Mouse (Mus musculus): ENCODE results near the gene Prrc2a. TPM values are rescaled to one million over a fixed set of nuclear protein-coding genes. Genes with fewer than 3 reads are reported as not detected.

The Prrc2a gene
- polyA plus RNA-seq (2016; fragmentation: Nextera tagmentation; extraction: Ambion mirVana): 173 and 198 TPM in 2 replicates

GRCm38 (mm10) chr17:35164568-35165450 is at the start of gene Prrc2a:
TSS of gene Prrc2a (minus strand) at chr17:35164897.
- Histone ChIP-seq H3K27me3 (ENCODE audit: low read depth, poor library complexity, severe bottlenecking) (no peaks in the 10 kb centered on the region), H3K4me1 (peaks cover 32% of the 10 kb centered on the region), H3K9me3 (replicated peaks) (no peaks in the 10 kb centered on the region), H3K27ac (replicated peaks) (peak within 1 kb of the TSS; percentile 98), H3K36me3 (peaks cover 36% of the 10 kb centered on the region), H3K4me3 (peak within 1 kb of the TSS; percentile 92)
- peak; percentile 99 for DNase-seq (ENCODE audit: low spot score)
- under 1% methylated on average over 84 of the region's 89 CpGs for WGBS

DNA sequence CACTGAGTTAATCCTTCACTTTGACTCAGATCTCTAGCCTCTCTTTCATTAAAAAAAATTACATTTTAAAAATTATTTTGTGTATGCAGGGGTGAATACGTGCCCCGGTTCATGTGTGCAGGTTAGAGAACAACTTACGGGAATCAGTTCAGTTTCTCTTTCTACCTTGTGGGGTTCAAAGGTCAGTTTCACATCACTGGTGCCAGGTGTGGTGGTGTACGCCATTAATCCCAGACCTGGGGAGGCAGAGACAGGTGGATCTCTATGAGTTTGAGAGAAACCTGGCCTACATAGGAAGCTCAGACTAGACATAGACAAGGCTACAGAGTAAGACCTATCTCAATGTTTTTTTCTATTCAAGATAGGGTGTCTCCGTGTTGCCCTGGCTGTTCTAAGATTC is 48.4 kb upstream of the Prrc2a start:
- 92% methylated on average over 5 of the region's 5 CpGs for WGBS
- Histone ChIP-seq H3K4me1 (peaks cover 16% of the 10 kb centered on the region), H3K27me3 (ENCODE audit: low read depth, poor library complexity, severe bottlenecking) (no peaks in the 10 kb centered on the region), H3K27ac (replicated peaks) (no peak overlapping the region), H3K36me3 (0 out of 2 replicates have a peak, but pooled peaks cover 2% of the 10 kb centered on the region), H3K9me3 (replicated peaks) (no peaks in the 10 kb centered on the region), H3K4me3 (no peak overlapping the region)
- DNase-seq (ENCODE audit: low spot score): no peak

DNA sequence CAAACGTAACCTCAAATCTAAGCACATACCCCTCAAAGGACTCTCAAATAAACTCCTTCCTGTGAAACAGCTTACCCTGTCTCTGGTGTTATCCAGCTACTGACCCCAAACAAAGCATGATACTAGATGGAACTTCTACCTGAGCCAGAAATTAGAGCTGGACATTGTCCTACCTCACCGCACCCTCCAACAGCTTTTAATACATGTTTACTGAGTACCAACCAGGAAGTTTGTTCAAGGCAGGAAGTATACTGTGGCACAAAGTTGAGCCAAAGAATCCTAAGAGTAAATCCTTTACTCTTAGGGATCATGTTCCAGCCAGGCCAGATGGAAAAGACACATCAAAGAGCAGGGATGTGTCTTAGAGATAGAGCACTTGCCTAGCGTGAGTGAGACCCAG is 45.9 kb upstream of the Prrc2a start:
- Histone ChIP-seq H3K9me3 (replicated peaks) (no peaks in the 10 kb centered on the region), H3K27ac (replicated peaks) (no peak overlapping the region), H3K36me3 (no peaks in the 10 kb centered on the region), H3K27me3 (ENCODE audit: low read depth, poor library complexity, severe bottlenecking) (peaks cover under 1% of the 10 kb centered on the region; the same call in 1 of the 2 replicates), H3K4me1 (peaks cover 16% of the 10 kb centered on the region), H3K4me3 (no peak overlapping the region)
- WGBS: 81% methylated on average over 3 of the region's 3 CpGs
- DNase-seq (ENCODE audit: low spot score): no peak

DNA sequence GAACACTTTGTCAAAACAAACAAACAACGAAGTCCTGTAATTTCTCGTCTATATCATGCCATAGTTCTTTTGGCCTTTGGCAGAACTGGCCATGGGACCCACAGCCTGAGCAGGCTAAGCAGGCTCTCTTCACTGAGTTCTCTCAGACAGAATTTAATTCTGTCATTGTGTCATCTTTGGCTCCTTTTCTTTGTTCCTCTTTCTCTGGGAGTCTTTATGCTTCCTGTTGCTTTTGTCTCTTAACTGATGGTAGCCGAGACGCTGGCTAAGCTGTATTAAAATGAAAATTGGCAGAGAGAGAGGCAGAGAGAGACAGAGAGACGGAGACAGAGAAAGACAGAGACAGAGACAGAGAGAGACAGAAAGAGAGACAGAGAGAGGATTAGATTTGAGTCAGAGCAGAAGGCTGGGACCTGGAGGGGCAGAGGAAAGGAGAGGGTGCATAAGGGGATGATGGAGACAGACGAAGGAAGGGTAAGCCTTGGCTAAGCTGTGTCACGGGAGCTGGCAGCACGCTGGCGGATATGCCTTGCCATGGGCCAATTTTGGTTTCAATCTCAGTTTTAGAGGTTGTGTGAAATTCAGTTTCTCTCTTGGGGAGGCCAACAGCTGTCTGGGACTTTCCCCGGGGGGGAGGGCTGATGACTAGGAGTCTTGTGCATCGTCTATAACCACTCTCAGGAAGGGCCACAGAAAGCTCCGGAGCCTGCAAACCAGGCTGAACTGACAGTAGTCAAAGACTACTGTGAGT is 45.3 kb upstream of the Prrc2a start:
- WGBS: 82% methylated on average over 12 of the region's 12 CpGs
- Histone ChIP-seq H3K27me3 (ENCODE audit: low read depth, poor library complexity, severe bottlenecking) (peaks cover 6% of the 10 kb centered on the region), H3K36me3 (no peaks in the 10 kb centered on the region), H3K27ac (replicated peaks) (no peak overlapping the region), H3K9me3 (replicated peaks) (no peaks in the 10 kb centered on the region), H3K4me1 (peaks cover 16% of the 10 kb centered on the region), H3K4me3 (no peak overlapping the region)
- no peak for DNase-seq (ENCODE audit: low spot score)

DNA sequence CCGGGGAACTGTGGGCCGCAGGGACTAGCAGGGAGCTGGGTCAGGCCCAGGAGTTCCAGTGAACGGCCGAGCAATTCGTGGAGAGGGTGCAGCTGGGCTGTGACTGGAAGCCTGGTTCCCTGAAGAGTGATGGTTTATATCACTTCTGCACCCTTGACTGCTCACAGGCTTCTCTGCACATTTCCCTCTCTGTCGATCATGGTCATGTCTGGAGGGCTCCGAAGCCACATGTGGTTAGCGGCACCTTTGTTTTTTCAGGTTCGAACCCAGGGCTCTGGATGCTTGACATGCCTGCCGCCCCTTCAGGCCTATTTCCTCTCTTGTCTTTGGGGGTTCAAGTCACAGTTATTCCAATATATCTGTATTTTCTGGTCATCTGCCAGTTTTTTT is 40.7 kb upstream of the Prrc2a start:
- H3K27ac ChIP-seq (replicated peaks): no peak overlapping the region
- H3K9me3 ChIP-seq (replicated peaks): no peaks in the 10 kb centered on the region
- 60% methylated on average over 10 of the region's 10 CpGs for WGBS
- H3K4me1 ChIP-seq: peaks cover 17% of the 10 kb centered on the region
- no peaks in the 10 kb centered on the region for H3K36me3 ChIP-seq
- no peak for DNase-seq (ENCODE audit: low spot score)
- peaks cover 52% of the 10 kb centered on the region for H3K27me3 ChIP-seq (ENCODE audit: low read depth, poor library complexity, severe bottlenecking)
- H3K4me3 ChIP-seq: no peak overlapping the region

GRCm38 (mm10) chr17:35204494-35205379 is 40.0 kb upstream of the Prrc2a start, which contains the start of gene Lta:
TSS of gene Lta (minus strand) at chr17:35205351.
- WGBS: 32% methylated on average over 20 of the region's 20 CpGs
- Histone ChIP-seq H3K9me3 (replicated peaks) (no peaks in the 10 kb centered on the region), H3K4me1 (peaks cover 17% of the 10 kb centered on the region), H3K27ac (replicated peaks) (no peak within 1 kb of the TSS), H3K4me3 (no peak within 1 kb of the TSS), H3K36me3 (no peaks in the 10 kb centered on the region), H3K27me3 (ENCODE audit: low read depth, poor library complexity, severe bottlenecking) (peaks cover 55% of the 10 kb centered on the region)
- DNase-seq (ENCODE audit: low spot score): no peak

DNA sequence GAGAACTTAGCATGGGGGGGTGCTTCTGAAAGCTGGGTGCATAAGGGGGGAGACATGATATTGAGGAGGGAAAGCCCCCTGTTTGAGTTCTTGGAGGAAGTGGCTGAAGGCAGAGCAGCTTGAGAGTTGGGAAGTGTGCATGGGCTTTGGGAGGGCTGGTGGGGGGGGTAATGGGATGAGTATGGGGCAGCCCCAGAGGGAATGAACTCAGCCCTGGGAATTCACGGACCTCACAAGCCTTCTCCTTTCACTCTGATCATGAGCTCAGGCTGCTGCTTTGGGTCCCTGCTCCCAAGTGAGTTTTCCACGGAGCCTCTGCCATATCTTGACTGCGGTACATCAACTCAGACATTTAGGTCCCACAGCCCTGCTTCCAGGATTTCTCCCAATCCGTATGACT is 37.7 kb upstream of the Prrc2a start:
- peaks cover 12% of the 10 kb centered on the region; the same call in 1 of the 2 replicates for H3K4me1 ChIP-seq
- H3K36me3 ChIP-seq: no peaks in the 10 kb centered on the region
- H3K9me3 ChIP-seq (replicated peaks): no peaks in the 10 kb centered on the region
- no peak for DNase-seq (ENCODE audit: low spot score)
- H3K27me3 ChIP-seq (ENCODE audit: low read depth, poor library complexity, severe bottlenecking): peaks cover 67% of the 10 kb centered on the region
- 83% methylated on average over 4 of the region's 4 CpGs for whole genome bisulfite sequencing
- H3K27ac ChIP-seq (replicated peaks): no peak overlapping the region
- H3K4me3 ChIP-seq: no peak overlapping the region

- H3K9me3 ChIP-seq (replicated peaks): no peaks in the 10 kb centered on the region
- H3K27ac ChIP-seq (replicated peaks): no peak within 1 kb of the TSS
- DNase-seq (ENCODE audit: low spot score): no peak
- H3K36me3 ChIP-seq: no peaks in the 10 kb centered on the region
- H3K27me3 ChIP-seq (ENCODE audit: low read depth, poor library complexity, severe bottlenecking): peaks cover 74% of the 10 kb centered on the region
- 55% methylated on average over 13 of the region's 13 CpGs for WGBS
- no peak within 1 kb of the TSS for H3K4me3 ChIP-seq
- peaks cover 12% of the 10 kb centered on the region; the same call in 1 of the 2 replicates for H3K4me1 ChIP-seq
Measured at GRCm38 (mm10) chr17:35201787-35202186, 37.1 kb upstream of the Prrc2a start, which contains the start of gene Tnf. TSS of gene Tnf (minus strand) at chr17:35202007.

DNA sequence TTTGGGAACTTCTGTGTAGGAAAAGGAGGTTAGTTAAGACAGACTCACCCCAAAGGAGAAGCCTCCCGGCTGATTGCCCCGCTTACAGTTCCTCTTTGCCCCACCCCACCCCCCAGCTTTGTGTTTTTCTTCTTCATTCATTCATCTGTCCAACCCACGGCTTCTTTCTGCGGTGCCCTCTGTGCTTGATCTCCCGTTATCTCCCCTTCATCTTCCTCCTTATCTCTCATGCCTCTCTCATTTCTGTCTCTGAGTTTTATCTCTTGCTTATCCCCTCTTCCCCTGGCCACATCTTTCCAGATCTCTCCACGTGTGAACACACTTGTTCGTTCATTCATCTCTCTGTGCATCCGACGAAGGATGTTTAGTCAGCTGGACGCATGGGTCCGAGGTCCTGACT is 36.4 kb upstream of the Prrc2a start:
- Histone ChIP-seq H3K9me3 (replicated peaks) (no peaks in the 10 kb centered on the region), H3K27me3 (ENCODE audit: low read depth, poor library complexity, severe bottlenecking) (peaks cover 80% of the 10 kb centered on the region), H3K4me3 (no peak overlapping the region), H3K36me3 (no peaks in the 10 kb centered on the region), H3K4me1 (peaks cover 15% of the 10 kb centered on the region), H3K27ac (replicated peaks) (no peak overlapping the region)
- 76% methylated on average over 11 of the region's 11 CpGs for WGBS
- DNase-seq (ENCODE audit: low spot score): no peak

DNA sequence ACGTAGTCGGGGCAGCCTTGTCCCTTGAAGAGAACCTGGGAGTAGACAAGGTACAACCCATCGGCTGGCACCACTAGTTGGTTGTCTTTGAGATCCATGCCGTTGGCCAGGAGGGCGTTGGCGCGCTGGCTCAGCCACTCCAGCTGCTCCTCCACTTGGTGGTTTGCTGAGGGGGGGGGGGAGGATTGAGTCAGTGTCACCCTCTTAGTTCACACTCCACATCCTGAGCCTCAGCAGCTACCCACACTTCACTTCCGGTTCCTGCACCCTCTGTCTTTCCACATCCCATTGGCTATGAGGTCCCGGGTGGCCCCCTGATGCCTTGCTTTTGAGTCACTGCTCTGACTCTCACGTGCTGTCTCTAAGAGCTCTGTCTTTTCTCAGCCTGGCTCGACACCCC is 35.7 kb upstream of the Prrc2a start:
- no peak for DNase-seq (ENCODE audit: low spot score)
- H3K36me3 ChIP-seq: no peaks in the 10 kb centered on the region
- H3K4me1 ChIP-seq: peaks cover 22% of the 10 kb centered on the region
- H3K27me3 ChIP-seq (ENCODE audit: low read depth, poor library complexity, severe bottlenecking): peaks cover 86% of the 10 kb centered on the region
- H3K27ac ChIP-seq (replicated peaks): no peak overlapping the region
- WGBS: 84% methylated on average over 11 of the region's 11 CpGs
- no peaks in the 10 kb centered on the region for H3K9me3 ChIP-seq (replicated peaks)
- no peak overlapping the region for H3K4me3 ChIP-seq

GRCm38 (mm10) chr17:35198946-35199345 is 34.2 kb upstream of the Prrc2a start:
- Histone ChIP-seq H3K27ac (replicated peaks) (no peak overlapping the region), H3K36me3 (no peaks in the 10 kb centered on the region), H3K4me1 (peaks cover 36% of the 10 kb centered on the region), H3K9me3 (replicated peaks) (no peaks in the 10 kb centered on the region), H3K27me3 (ENCODE audit: low read depth, poor library complexity, severe bottlenecking) (peaks cover 86% of the 10 kb centered on the region), H3K4me3 (no peak overlapping the region)
- WGBS: 34% methylated on average over 8 of the region's 8 CpGs
- no peak for DNase-seq (ENCODE audit: low spot score)

GRCm38 (mm10) chr17:35198029-35198428 is 33.3 kb upstream of the Prrc2a start:
- WGBS: 64% methylated on average over 7 of the region's 7 CpGs
- H3K27me3 ChIP-seq (ENCODE audit: low read depth, poor library complexity, severe bottlenecking): peaks cover 86% of the 10 kb centered on the region
- peaks cover 36% of the 10 kb centered on the region for H3K4me1 ChIP-seq
- no peak for DNase-seq (ENCODE audit: low spot score)
- no peak overlapping the region for H3K27ac ChIP-seq (replicated peaks)
- H3K4me3 ChIP-seq: no peak overlapping the region
- H3K36me3 ChIP-seq: no peaks in the 10 kb centered on the region
- no peaks in the 10 kb centered on the region for H3K9me3 ChIP-seq (replicated peaks)

Data from midbrain, embryonic 10.5 days (tissue).